Mouse (Mus musculus) right cerebral cortex, adult 2 months (tissue): ENCODE data around the gene Gm21887.
"Not testable (repeated sequence)": the region's sequence is repeated elsewhere in the genome, so short reads cannot be mapped to it uniquely, and the experiment has no call there.

ENCODE experiments used
- DNase-seq, 2 experiments: peaks; one replicate each; pipeline ENCODE4 v3.0.0; 2021 to 2022; ENCODE audit warnings: low spot score in 2 of 2

Gm21887 gene

DNA sequence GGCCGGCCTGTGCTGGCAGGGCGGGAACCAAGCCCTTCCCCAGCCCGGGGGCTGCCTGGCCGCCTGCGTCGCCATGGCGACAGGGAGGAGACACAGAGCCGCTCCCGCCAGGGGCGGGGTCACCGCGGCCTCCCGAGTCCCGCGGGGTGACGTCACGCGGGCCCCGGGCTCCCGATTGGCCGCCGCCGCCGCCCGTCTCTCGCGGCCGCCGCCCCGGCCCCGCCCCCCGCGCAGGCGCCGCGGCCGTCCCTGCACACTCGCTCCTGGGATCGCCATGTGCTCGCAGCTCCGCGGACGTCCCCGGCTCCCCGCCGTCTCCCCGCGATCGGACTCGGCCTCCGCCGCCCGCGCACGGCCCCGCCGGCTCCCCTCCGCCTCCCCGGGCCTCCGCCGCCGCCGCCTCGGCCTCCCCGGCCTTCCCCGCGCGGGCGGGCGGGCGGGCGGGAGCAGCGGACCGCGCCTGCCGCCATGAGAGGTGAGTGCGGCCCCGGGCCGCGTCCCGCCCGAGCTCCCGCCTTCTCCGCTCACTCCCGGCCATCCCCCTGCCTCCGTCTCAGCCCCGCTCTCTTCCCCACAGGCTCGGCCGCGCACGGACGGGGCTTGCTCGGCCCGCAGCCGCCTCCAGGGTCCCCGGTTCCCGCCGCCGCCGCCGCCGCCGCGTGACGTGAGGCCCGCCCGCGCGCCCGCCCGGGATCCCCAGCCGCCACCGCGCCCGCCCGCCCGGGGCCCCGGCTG, at the start of gene Gm21887:
Gene Gm21887, plus strand, starts transcription at position 644 of the 735 bp plus-strand sequence.
- DNase-seq: peak; percentile 94 to 97

DNA sequence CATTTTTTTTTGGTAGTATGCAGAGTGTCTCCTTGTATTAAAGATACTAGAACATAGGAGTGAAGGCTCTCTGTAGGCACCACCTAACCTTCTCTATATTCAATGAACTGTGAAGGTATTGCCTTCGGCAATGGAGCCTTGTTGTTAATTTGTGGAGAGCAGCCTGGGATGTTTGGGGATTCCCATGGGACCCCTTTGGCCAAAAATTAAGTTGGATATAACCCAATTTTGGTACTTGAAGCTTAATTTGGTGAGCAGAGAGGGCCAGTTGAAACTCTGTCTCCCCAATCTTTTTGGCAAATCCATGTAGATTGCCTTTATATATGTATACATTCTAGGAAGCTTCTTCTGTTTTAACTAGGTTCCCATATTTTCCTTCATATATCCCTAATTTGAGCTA, 40.1 kb upstream of the Gm21887 start:
- no peak for DNase-seq

DNA sequence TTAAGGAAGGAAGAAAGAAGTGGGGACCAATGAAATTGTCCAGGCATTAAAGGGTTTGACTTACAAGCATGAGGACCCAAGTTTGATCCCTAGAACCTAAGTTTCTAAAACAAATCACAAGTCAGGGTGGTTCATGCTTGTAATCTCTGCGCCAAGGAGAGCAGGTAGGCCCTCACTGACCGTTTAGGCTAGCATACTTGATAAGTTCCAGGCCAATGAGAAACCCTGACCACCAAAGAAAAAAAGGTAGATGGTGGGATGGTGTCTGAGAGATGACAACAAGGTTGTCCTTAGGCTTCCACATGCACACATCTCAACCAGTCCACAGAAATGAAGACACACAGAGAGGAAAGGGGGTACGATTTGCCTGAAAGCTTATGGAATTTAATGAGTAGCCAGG, 39.7 kb upstream of the Gm21887 start:
- DNase-seq: not testable (repeated sequence)

DNA sequence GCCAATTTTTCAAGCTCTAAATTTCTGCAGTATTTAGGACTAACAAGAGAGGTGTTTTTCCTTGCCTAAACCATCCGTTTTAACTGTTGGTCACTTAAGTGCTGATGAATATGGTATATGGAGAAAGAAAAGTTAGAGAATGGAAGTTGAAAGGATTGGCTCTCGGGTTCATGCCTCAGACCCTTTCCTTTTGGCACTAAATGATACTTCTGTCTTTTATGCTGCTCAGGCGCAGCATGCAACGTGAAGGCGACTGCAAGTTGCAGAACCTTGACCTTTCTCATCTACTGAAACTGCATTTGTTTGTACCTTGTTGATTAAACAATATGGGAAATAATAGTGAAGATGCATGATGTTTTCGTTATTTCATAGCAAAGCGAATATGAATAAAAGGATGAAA, 38.9 kb upstream of the Gm21887 start:
- DNase-seq: not testable (repeated sequence)

- DNase-seq: not testable (repeated sequence)
Measured at GRCm38 (mm10) chrX:169971562-169971961, 37.9 kb upstream of the Gm21887 start.

GRCm38 (mm10) chrX:169972131-169972530, 37.3 kb upstream of the Gm21887 start:
- DNase-seq: not testable (repeated sequence)

DNA sequence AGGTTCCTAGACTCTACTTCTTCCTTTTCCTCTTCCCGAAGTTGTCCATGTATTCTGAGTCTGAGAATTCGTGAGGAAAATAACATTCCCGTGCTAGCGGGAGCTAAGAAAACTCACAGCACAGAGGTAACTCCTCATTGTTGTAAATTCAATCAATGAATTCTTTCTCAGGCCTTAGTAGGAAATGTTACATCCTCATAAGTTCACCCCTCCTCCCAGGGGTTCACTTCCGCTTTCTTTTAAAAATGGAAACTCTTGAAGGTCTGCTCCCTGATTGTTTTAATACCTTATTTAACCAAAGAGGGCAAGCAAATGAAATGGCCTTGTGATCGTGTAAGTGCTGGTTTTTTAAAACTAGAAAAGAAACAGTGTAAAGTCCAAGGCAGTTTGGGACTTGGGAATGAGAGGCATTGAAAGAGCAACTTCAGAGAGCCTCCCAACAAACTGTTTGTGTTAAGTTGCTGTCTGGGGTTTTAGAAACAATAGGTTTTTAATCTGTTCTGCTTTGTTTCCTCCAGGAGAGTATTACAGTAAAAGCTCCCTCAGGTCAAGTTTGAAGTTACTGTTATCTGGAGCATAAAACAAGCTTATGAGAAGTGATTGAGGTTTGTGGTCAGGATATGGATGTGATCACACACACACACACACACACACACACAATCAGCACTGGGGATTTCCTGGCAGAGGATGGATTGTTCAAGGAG, 36.5 kb upstream of the Gm21887 start:
- peak; percentile 4 to 5 for DNase-seq

DNA sequence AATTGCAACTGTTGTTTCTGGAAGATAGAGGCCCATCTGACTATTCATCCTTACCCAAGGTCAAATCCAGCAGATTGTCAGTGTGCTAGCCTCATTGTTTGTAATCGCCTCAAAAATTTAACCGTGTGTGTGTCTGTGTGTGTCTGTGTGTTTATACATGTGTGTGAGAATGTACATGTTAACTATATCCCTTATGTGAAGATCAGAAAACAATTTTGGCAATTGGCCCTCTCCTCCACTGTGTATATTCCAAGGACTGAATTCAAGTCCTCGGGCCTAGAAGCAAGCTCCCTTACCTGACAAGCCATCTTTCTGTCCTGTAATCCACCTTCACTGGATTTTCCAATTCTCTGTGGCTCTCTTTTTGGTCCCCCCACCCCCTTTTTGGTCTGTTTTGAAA, 35.7 kb upstream of the Gm21887 start:
- peak; percentile 4 to 6 for DNase-seq

DNA sequence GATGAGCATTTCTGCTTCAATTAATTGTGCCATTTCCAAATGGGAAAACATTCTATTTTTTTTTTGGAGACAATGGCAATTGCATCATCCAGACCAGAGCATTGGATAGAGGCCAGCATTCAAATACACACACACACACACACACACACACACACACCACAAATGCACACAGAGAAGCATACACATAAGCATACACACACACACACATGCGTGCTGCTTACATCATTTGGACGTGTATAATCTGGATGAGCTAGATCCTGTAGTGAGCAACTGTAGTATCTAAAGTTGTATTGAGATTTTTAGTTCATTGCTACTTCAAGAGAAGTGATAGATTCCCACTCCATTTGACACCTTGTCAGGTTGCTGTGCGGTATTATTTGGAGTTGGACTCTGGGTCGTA, 35.0 kb upstream of the Gm21887 start:
- peak in 1 of 2 experiments; percentile 11 for DNase-seq

DNA sequence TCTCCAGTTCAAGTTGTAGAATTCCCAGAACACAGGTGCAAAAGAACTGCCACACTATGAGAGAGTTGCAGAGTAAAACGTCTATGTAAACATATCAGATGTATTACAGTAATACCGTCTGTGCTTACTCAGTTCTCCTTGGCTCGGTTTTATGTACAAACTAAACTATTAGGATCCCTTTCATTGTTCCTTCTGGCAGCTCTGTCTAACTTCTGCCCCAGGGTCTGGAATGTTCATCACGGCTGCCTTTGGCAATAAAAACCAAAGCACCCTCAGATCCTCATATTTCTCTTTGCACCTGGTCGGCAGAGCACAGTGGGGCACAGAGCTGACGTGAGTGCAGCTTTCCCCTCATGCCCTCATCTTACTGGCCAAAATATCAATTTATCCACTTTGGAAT, 34.5 kb upstream of the Gm21887 start:
- peak; percentile 3 to 16 for DNase-seq

DNA sequence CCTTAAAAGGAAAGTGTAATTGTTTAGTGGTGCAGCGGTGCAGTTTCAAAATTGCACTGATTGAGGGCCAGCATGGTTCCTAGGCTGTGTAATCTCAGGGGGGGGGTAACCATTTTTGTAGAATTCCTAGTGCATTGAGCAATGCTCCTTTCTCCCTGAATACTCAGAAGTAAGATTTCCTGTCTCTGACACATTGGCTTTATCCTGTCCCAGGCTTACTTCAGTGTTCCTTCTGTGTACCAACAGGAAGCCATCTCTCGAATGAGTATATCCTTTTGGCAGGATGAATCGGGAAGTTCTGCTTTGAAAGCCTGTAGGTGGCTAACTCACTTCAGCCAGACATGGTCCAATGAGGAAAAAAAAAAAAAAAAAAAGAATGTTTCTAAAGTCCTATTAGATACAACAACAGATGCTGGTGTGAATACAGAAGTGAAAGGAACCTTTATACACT, 33.8 kb upstream of the Gm21887 start:
- DNase-seq: peak; percentile 10 to 30

DNA sequence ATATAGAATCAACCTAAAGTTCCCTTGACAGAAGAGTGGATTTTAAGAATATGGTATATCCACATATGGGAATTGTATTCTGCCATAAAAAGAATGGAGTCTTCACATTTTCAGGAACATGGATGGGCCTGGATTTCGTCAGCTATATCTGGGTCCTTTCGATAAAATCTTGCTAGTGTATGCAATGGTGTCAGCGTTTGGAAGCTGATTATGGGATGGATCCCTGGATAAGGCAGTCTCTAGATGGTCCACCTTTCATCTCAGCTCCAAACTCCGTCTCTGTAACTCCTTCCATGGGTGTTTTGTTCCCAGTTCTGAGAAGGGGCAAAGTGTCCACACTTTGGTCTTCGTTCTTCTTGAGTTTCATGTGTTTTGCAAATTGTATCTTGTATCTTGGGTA, 33.1 kb upstream of the Gm21887 start:
- DNase-seq: not testable (repeated sequence)

GRCm38 (mm10) chrX:169977856-169978435, 31.5 kb upstream of the Gm21887 start:
- not testable (repeated sequence) for DNase-seq

DNA sequence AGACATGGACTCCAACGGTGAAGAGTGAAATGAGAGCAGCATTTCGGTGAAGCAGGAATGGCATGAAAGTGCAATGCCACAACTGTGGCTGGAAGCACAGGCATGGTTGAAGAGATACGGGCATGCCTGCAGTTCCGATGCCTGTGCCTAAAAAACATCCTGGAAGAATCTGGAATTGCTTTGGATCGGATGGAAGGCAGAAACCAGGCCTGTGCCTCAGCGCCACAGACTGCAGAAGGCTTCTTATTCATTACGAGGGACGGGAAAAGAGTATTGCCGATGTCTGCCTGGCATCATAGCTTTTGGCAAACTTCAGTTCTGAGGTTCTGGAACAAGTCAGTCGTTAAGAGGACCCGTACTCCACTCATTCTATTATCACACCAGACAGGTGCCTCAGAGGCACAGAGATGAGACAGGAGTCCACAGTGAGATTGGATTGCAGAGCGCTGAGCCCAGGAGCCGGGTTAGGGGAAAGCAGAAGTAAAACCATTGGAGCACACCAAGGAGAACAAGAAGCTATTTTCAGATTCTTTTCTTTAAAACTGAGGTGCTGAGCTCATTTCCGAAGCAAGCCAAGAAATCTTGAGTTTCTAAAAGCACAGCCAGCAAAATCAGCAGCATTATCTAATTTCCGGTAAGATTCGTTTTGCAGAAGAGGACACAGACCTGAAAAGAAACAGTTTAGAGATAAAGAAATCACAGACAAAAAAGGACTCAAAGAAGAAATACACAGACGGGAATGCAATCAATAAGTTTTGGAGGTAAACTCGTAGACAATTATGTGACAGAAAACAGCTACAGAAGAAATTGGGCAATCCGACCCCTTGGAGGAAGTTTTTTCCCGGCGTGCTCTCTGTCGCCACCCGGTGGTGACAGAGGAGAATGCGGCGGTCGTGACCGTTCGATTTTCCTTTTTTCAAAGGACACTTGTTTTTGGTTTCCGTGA, 30.8 kb upstream of the Gm21887 start:
- DNase-seq: peak; percentile 85 to 90

- DNase-seq: peak; percentile 47 to 80
Measured at GRCm38 (mm10) chrX:169979461-169980202, 29.8 kb upstream of the Gm21887 start.

- DNase-seq: peak; percentile 25 to 45
Measured at GRCm38 (mm10) chrX:169980203-169980556, 29.3 kb upstream of the Gm21887 start.

DNA sequence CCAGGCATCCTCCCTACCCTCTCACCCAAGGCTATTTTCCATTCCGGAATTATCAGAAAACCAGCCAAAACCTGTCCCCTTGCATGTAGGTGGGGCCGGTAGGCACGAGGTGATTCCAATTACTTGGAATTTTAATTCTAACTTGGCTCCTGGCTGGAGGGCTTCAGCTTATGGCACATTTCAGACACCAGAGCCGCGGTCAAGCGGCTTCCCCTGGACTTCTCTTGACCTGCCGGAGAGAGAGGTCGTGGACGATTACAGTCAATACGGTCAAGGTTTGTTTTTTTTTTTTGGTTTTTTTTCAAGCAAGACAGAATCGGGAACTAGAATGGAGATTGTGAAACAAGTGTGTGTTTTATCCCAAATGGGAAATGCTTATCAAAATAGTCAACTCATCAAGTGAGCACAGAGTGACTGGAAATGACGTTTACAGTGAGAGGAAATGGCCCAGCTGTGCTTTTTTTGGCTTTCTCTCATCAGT, 28.6 kb upstream of the Gm21887 start:
- peak in 1 of 2 experiments; percentile 12 for DNase-seq

- DNase-seq: peak; percentile 63 to 70
Measured at GRCm38 (mm10) chrX:169981761-169982181, 27.7 kb upstream of the Gm21887 start.

- DNase-seq: peak in 1 of 2 experiments; percentile 31
Measured at GRCm38 (mm10) chrX:169982606-169983400, 26.7 kb upstream of the Gm21887 start.
